Mouse (Mus musculus) testis, adult 2 months (tissue): ENCODE results near the gene Agl.

ENCODE experiments used
- CTCF ChIP-seq: fragments of 200-500 bp; IDR thresholded peaks from 2 replicates; pipeline ENCODE4 v1.5.1; 2012; ENCODE audit warnings: low read depth, mild to moderate bottlenecking, inconsistent platforms, low read length, moderate library complexity; ENCODE audit not compliant: control insufficient read depth, insufficient read depth, insufficient replicate concordance
- POLR2A ChIP-seq: fragments of 200-500 bp; IDR thresholded peaks from 2 replicates; pipeline ENCODE4 v1.6.1; 2012; ENCODE audit warnings: low read depth, mild to moderate bottlenecking, inconsistent platforms, low read length, moderate library complexity; ENCODE audit not compliant: control insufficient read depth

DNA sequence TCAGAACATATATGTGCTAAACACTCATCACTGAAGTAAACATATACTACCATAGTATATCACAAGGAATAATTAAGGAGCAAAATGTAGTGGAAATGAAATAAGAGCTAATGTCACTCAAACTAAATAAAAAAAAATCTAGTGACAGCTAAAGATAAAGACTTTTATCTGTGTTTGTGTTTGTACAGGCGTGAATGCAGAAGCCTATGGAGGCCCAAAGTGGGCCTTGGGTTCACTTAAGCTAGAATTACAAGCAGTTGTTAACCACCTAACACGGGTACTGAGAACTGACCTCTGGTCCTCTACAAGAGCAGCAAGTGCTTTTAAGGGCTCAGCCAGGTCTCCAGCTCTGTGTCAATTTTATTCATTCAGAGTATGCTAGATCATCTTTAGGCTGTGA lies 31.0 kb downstream of the Agl start:
- TF ChIP-seq POLR2A: no peak
- TF ChIP-seq CTCF: no peak
